Mouse (Mus musculus) lung, embryonic 15.5 days (tissue): ENCODE results near the gene Ccl3. TPM values are rescaled to one million over a fixed set of nuclear protein-coding genes. Genes with fewer than 3 reads are reported as not detected.

Source experiments
- ATAC-seq: fragments of 200-750 bp; cut with Nextera tagmentation; 2 replicates; pipeline ENCODE4 v1.8.0; 2017; ENCODE audit warnings: moderate number of reproducible peaks, borderline replicate concordance; ENCODE audit not compliant: low FRiP score, low TSS enrichment; ENCODE audit errors: extremely low read depth
- H3K27ac ChIP-seq: fragments of 300-500 bp; sonication (generic); 2 replicates; pipeline ENCODE4 v1.5.1; 2015; ENCODE audit warnings: moderate library complexity, mild to moderate bottlenecking, inconsistent platforms
- H3K27me3 ChIP-seq: fragments of 300-500 bp; sonication (generic); 2 replicates; pipeline ENCODE4 v1.6.1; 2015; ENCODE audit warnings: inconsistent platforms
- H3K36me3 ChIP-seq: fragments of 300-500 bp; sonication (generic); 2 replicates; pipeline ENCODE4 v1.6.1; 2015; ENCODE audit warnings: inconsistent platforms
- H3K4me1 ChIP-seq: fragments of 300-500 bp; sonication (generic); 2 replicates; pipeline ENCODE4 v1.6.1; 2015; ENCODE audit warnings: inconsistent platforms
- H3K4me2 ChIP-seq: fragments of 300-500 bp; sonication (generic); 2 replicates; pipeline ENCODE4 v1.6.1; 2015; ENCODE audit warnings: inconsistent platforms, mild to moderate bottlenecking, moderate library complexity
- H3K4me3 ChIP-seq: fragments of 300-500 bp; sonication (generic); 2 replicates; pipeline ENCODE4 v1.5.1; 2015; ENCODE audit warnings: mild to moderate bottlenecking, inconsistent platforms
- H3K9ac ChIP-seq: fragments of 300-500 bp; sonication (generic); 2 replicates; pipeline ENCODE4 v1.6.1; 2015; ENCODE audit warnings: inconsistent platforms
- H3K9me3 ChIP-seq: fragments of 300-500 bp; sonication (generic); 2 replicates; pipeline ENCODE4 v1.6.1; 2016; ENCODE audit warnings: inconsistent platforms
- WGBS: fragments of 180-500 bp; shearing (Covaris S2); methylation state at CpG from one replicate; pipeline ENCODE4 v1.1.7; 2015; 5-methylcytosine and 5-hydroxymethylcytosine counted together
- polyA plus RNA-seq: library from polyadenylated mRNA; unstranded; fragments of >200 nt; fragmentation: Nextera tagmentation; extraction: Ambion mirVana; gene quantifications from 2 replicates; pipeline ENCODE4 v1.2.1, GENCODE M21; 2015

The Ccl3 gene
- polyA plus RNA-seq: 1.1 and 1.2 TPM in 2 replicates

DNA sequence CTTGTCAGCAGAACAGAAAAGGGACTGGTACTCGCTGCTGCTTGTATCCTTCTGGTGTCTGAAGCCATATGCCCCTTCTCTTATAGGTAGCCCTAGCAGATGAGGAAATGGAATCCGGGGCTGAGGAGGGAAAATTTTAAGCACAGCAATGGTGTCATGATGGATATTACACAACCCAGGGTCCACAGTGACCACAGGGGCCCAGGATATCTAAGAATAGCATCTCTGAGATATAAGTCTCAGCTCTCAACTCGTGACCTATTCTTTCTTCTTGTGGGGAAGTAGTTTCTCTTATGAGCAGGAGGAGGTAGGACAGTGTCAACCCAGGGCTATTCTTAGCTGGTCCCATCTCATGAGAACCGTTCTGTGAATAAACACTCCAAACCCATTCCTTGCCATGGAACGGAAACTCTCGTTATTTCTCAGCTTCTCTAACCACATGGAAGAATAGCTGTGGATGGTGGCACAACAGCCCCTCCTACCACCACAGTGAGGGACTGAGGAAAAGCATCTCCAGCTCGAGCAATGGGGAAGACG is at the start of gene Ccl3:
TSS of gene Ccl3 (minus strand) at position 51 of the 537 bp plus-strand sequence.
- H3K27me3 ChIP-seq: no peaks in the 10 kb centered on the region
- no peaks in the 10 kb centered on the region for H3K9me3 ChIP-seq
- H3K36me3 ChIP-seq: no peaks in the 10 kb centered on the region
- WGBS: 68% methylated on average over 8 of the region's 8 CpGs
- no peak within 1 kb of the TSS for H3K4me3 ChIP-seq
- H3K27ac ChIP-seq: no peak within 1 kb of the TSS
- ATAC-seq: no peak
- no peak within 1 kb of the TSS for H3K9ac ChIP-seq
- no peak within 1 kb of the TSS for H3K4me2 ChIP-seq
- no peaks in the 10 kb centered on the region for H3K4me1 ChIP-seq

DNA sequence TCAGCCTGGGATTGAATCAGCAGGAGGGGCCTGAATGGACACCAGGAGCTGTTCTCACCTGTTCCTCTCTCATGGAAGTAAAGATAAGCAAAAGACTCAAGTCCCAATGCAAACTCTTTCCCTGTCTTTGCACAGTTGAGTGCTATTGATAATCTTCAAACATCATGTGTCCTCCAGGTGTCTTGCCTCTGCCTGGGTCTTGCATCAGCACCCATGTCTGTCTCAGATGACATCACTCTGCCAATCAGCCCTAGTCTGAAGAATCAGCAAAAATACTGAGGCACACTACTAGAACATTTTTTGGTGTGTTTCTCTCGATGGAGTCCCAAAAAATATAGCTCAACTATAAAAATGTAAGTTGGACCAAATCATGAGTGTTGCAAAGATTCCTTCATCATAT is 42.9 kb upstream of the Ccl3 start:
- Histone ChIP-seq H3K4me2 (no peak overlapping the region), H3K4me3 (no peak overlapping the region), H3K9ac (no peak overlapping the region), H3K27ac (no peak overlapping the region), H3K4me1 (no peaks in the 10 kb centered on the region), H3K36me3 (no peaks in the 10 kb centered on the region), H3K9me3 (no peaks in the 10 kb centered on the region), H3K27me3 (no peaks in the 10 kb centered on the region)
- no peak for ATAC-seq
- WGBS: 53% methylated on average over 1 of the region's 1 CpGs

DNA sequence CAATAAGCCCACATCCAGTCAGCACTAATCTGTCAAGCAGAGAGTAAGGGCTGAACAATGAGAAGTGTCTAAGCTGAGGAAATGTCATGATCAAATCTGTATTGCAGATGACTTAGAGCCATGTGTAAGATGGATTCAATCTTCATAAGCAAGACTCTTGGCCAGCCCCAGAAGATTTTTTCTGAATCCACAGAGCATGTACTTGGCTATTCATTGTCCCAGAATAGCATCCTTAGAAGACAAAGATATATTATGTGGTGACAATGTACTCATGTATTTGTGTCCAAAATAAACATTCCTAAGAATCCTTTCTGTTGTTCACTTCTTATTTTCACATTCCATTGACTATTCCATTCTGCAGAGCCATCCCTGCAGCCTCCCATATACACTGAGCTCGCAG is 40.8 kb upstream of the Ccl3 start:
- no peaks in the 10 kb centered on the region for H3K27me3 ChIP-seq
- ATAC-seq: no peak
- 64% methylated on average over 1 of the region's 1 CpGs for WGBS

DNA sequence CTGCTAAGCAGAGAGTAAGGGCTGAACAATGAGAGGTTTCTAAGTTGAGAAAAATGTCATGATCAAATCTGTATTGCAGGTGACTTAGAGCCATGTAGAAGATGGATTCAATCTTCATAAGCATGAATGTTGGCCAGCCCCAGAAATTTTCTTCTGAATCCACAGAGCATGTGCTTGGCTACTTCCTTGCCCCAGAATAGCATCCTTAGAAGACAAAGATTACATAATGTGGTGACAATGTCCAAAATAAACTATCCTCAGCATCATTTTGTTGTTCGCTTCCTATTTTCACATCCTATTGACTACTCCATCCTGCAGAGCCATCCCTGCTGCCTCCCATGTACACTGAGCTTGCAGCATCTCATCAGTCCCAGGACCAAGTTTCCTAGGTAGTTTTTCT is 26.5 kb upstream of the Ccl3 start:
- H3K36me3 ChIP-seq: no peaks in the 10 kb centered on the region
- no peak overlapping the region for H3K4me2 ChIP-seq
- no peak overlapping the region for H3K4me3 ChIP-seq
- H3K27me3 ChIP-seq: no peaks in the 10 kb centered on the region
- no peaks in the 10 kb centered on the region for H3K9me3 ChIP-seq
- WGBS: 79% methylated on average over 1 of the region's 1 CpGs
- no peak overlapping the region for H3K27ac ChIP-seq
- ATAC-seq: no peak
- H3K4me1 ChIP-seq: no peaks in the 10 kb centered on the region
- no peak overlapping the region for H3K9ac ChIP-seq

More for the DNA sequence above, 40.8 kb upstream of the Ccl3 start:
- Histone ChIP-seq H3K9ac (no peak overlapping the region), H3K36me3 (no peaks in the 10 kb centered on the region), H3K4me1 (no peaks in the 10 kb centered on the region), H3K4me3 (no peak overlapping the region), H3K27ac (no peak overlapping the region), H3K9me3 (no peaks in the 10 kb centered on the region), H3K4me2 (no peak overlapping the region)

DNA sequence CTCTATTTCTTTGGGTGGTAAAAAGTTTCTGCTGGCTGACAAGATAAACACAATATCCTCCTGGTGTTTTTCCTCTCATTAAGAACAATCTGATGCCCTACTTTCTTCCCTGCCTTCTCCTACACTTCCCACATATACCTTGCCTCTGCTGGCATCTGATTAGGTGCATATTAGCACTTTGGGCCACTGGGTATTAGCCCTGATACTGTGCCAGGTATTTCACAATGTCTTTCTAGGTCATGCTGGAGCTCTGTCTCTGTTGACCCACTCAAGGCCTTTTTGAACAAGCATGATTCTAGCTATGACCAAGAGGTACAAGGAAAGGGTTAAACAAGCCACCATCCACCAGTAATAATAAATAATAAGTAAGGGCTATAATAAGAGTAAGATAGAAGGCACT is 22.6 kb upstream of the Ccl3 start:
- H3K9ac ChIP-seq: no peak overlapping the region
- ATAC-seq: no peak
- no peaks in the 10 kb centered on the region for H3K36me3 ChIP-seq
- H3K4me1 ChIP-seq: no peaks in the 10 kb centered on the region
- no peak overlapping the region for H3K4me2 ChIP-seq
- no peak overlapping the region for H3K27ac ChIP-seq
- H3K4me3 ChIP-seq: no peak overlapping the region
- H3K27me3 ChIP-seq: no peaks in the 10 kb centered on the region
- no peaks in the 10 kb centered on the region for H3K9me3 ChIP-seq

DNA sequence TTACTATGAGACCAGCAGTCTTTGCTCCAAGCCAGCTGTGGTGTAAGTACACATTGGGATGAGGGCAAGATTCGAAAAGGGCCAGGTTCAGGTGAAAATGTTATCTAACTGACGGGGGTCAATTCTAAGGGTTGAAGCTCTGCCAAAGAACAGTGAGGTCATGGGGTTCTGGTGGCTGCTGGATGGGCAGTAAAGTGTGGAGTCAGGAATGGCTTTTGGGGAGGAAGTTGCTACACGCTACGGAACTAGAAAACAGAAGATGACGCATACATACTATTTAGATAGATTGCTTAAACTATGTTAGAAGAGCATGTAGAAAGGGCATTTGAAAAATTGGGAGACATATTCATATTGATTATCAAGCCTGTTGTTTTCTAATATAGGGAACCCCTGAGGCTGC is 14.4 kb upstream of the Ccl3 start:
- Histone ChIP-seq H3K9ac (no peak overlapping the region), H3K4me3 (no peak overlapping the region), H3K27ac (no peak overlapping the region), H3K4me1 (no peaks in the 10 kb centered on the region), H3K27me3 (no peaks in the 10 kb centered on the region), H3K4me2 (no peak overlapping the region), H3K36me3 (no peaks in the 10 kb centered on the region), H3K9me3 (no peaks in the 10 kb centered on the region)
- 50% methylated on average over 5 of the region's 5 CpGs for WGBS
- ATAC-seq: no peak

DNA sequence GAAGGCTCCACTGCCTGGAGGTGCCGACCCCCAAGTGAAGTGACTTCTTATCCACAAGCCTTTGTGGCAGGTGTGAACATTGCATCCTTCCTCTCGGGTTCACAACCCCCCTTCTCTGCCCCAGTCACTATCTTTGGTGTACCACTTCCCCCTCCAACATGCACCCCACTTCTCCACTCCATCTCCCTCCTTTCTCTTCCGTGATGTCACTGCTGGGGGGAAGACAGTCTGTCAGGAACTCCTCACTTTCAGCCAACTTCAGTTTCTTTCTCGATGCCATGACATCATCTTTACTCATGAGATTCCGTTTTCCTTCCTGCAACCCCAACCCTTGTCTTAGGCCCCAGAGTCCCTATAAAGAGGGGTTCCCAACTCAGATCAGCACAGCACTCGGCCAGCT is 13.0 kb upstream of the Ccl3 start, which contains the start of gene Ccl4:
TSS of gene Ccl4 (plus strand) at position 381 of the 400 bp plus-strand sequence.
- no peaks in the 10 kb centered on the region for H3K9me3 ChIP-seq
- no peak within 1 kb of the TSS for H3K4me3 ChIP-seq
- H3K27me3 ChIP-seq: no peaks in the 10 kb centered on the region
- H3K4me1 ChIP-seq: no peaks in the 10 kb centered on the region
- no peaks in the 10 kb centered on the region for H3K36me3 ChIP-seq
- 67% methylated on average over 6 of the region's 6 CpGs for WGBS
- no peak within 1 kb of the TSS for H3K9ac ChIP-seq
- H3K27ac ChIP-seq: no peak within 1 kb of the TSS
- no peak for ATAC-seq
- no peak within 1 kb of the TSS for H3K4me2 ChIP-seq

DNA sequence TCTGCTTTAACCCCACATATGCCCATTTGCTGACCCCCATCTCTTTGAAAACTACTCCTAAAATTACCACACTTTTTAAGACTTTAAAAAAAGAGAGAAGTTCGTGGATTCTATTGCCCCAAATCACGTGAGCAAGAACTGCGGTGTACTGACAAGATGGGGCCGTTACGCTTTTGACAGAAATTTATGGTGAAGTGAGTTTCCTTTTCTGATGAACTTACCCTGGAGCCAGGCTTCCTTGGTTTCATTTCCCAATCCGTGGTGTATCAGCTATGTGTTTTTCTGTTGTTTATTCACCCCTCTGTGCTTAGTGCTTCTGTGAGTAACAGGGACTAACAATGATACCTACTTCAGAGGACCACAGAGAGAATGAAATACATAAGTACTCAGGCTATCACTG is 9.6 kb upstream of the Ccl3 start:
- Histone ChIP-seq H3K27me3 (no peaks in the 10 kb centered on the region), H3K9me3 (no peaks in the 10 kb centered on the region), H3K4me2 (no peak overlapping the region), H3K36me3 (no peaks in the 10 kb centered on the region), H3K4me1 (no peaks in the 10 kb centered on the region), H3K9ac (no peak overlapping the region), H3K4me3 (no peak overlapping the region), H3K27ac (no peak overlapping the region)
- ATAC-seq: no peak
- WGBS: 76% methylated on average over 6 of the region's 6 CpGs

DNA sequence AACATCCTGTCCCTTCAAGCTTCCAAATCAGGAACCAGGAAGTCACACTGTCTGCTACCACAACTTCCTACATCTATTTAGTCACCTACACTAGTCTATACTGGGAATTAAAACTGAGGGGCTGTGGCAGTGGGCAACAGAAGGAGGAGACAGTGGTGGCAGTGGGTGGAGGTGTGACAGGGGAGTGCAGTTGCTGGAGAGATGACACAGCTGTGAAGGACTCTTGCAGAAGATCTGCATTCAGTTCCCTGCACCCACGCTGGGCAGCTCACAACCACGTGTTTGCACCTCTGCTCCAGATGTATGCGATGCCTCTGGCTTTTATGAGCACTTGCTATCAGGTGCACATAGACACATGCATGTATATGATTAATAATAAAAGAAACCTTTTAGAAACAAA is 8.4 kb upstream of the Ccl3 start:
- ATAC-seq: no peak
- no peaks in the 10 kb centered on the region for H3K36me3 ChIP-seq
- H3K9ac ChIP-seq: no peak overlapping the region
- no peak overlapping the region for H3K4me2 ChIP-seq
- H3K4me3 ChIP-seq: no peak overlapping the region
- no peaks in the 10 kb centered on the region for H3K9me3 ChIP-seq
- no peaks in the 10 kb centered on the region for H3K27me3 ChIP-seq
- no peak overlapping the region for H3K27ac ChIP-seq
- 66% methylated on average over 3 of the region's 3 CpGs for WGBS
- H3K4me1 ChIP-seq: no peaks in the 10 kb centered on the region

DNA sequence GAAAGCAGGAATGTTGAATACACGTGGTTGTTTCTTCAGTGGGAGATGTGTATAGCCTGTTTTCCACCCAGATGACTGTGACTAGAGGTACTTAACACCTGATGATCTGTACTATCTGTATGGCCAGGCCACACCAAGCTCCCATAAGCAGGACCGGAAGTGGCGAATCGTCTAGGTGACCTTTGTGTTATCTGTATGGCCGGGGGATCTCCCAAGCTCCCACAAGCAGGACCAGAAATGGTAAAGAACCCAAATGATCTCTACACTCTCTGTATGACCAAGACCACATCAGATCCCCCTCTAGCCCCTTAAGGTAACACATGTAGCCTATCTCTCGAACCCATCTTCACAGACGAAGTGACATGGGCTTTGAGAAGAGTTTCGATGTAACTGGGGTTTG is 5.5 kb upstream of the Ccl3 start:
- no peak for ATAC-seq
- Histone ChIP-seq H3K9ac (no peak overlapping the region), H3K27ac (no peak overlapping the region), H3K27me3 (no peaks in the 10 kb centered on the region), H3K4me2 (no peak overlapping the region), H3K9me3 (no peaks in the 10 kb centered on the region), H3K4me3 (no peak overlapping the region), H3K36me3 (no peaks in the 10 kb centered on the region), H3K4me1 (no peaks in the 10 kb centered on the region)
- WGBS: 82% methylated on average over 8 of the region's 8 CpGs

DNA sequence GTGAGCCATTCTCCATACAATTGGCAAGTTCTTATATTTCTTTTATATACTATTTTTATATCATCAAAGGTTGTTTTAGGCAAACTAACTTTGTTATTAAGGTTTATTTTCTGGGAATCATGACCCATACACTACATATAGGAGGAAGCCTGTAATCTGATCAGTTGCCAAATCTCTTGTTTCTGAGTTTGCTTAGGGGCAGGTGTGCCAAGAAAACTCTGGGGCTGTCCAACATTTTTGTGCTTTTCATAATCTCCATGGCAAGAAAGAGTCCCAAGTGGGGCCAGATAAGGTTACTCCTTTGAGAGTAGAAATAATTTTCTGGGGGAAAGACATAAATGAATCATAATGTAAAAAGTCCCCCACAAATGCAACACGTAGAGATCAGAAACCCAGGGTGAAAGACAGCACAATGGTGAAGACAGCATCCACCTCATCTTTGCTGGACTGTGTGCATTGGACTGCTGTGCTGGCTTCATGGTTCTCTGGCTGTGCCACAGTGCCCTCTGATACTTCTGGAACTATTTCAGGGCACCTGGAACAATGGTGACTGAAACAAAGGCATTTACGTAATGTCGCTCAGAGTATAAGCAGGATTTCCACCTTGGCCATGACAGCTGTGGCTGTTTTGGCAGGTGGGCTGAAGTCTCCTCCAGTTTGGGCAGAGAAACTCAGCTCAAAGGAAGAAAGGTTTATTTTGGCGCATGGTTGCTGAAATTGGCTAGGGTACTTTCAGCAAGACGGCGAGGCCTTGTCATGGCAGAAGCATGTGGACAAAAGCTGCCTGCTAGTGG is 2.6 kb downstream of the Ccl3 start:
- Histone ChIP-seq H3K36me3 (no peaks in the 10 kb centered on the region), H3K9me3 (no peaks in the 10 kb centered on the region), H3K4me2 (no peak overlapping the region), H3K27ac (no peak overlapping the region), H3K4me3 (no peak overlapping the region), H3K4me1 (no peaks in the 10 kb centered on the region), H3K27me3 (no peaks in the 10 kb centered on the region), H3K9ac (no peak overlapping the region)
- 91% methylated on average over 6 of the region's 6 CpGs for WGBS
- ATAC-seq: no peak

DNA sequence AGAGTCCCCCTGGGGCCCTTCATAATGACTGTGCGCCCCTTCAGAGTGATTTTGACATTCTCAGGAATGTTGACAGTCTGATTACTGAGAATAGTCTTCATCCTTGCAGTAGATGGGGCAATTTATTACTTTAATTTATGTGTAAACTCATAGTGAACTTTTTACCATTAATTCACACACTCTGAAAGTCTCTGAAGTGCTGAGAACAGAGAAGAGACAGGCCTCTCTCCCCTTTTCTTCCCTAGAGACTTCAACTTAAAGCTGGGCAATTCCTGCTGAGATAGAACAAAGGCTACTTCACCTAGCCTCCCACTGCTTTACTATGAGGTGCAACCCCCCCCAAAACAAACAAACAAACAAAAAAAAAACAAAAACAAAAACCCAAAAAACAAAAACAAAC is 3.6 kb downstream of the Ccl3 start, which contains the start of gene Rpl9-ps1:
TSS of gene Rpl9-ps1 (minus strand) at position 101 of the 400 bp plus-strand sequence.
- no peak for ATAC-seq
- no peak within 1 kb of the TSS for H3K4me2 ChIP-seq
- 67% methylated on average over 1 of the region's 1 CpGs for WGBS
- H3K27ac ChIP-seq: no peak within 1 kb of the TSS
- no peaks in the 10 kb centered on the region for H3K27me3 ChIP-seq
- no peaks in the 10 kb centered on the region for H3K4me1 ChIP-seq
- H3K4me3 ChIP-seq: no peak within 1 kb of the TSS
- H3K9me3 ChIP-seq: no peaks in the 10 kb centered on the region
- no peaks in the 10 kb centered on the region for H3K36me3 ChIP-seq
- H3K9ac ChIP-seq: no peak within 1 kb of the TSS
